Mouse (Mus musculus) thymus, adult 2 months (tissue): Measurements from ENCODE around the gene Hoxc4.

Source experiments
- CTCF ChIP-seq: fragments of 200-500 bp; IDR thresholded peaks from 2 replicates; pipeline ENCODE4 v1.5.1; 2012; ENCODE audit warnings: mild to moderate bottlenecking, control low read depth, low read length, moderate library complexity, borderline replicate concordance; ENCODE audit not compliant: control insufficient read depth, poor library complexity, insufficient read depth; ENCODE audit errors: extremely low read depth
- POLR2A ChIP-seq: fragments of 200-500 bp; IDR thresholded peaks from 2 replicates; pipeline ENCODE4 v1.6.1; 2012; ENCODE audit warnings: mild to moderate bottlenecking, low read length, control low read depth, moderate library complexity; ENCODE audit not compliant: control insufficient read depth, poor library complexity, insufficient read depth; ENCODE audit errors: extremely low read depth

GRCm38 (mm10) chr15:102979936-102980335, 38.8 kb upstream of the Hoxc4 start:
- TF ChIP-seq POLR2A (no peak), CTCF (no peak)
